Mouse (Mus musculus): ENCODE data around the gene Smco3. TPM values are rescaled to one million over a fixed set of nuclear protein-coding genes. Genes with fewer than 3 reads are reported as not detected.

Smco3 gene
- total RNA-seq, 2 experiments from 2014 or later: 4.0 to 4.8 TPM

DNA sequence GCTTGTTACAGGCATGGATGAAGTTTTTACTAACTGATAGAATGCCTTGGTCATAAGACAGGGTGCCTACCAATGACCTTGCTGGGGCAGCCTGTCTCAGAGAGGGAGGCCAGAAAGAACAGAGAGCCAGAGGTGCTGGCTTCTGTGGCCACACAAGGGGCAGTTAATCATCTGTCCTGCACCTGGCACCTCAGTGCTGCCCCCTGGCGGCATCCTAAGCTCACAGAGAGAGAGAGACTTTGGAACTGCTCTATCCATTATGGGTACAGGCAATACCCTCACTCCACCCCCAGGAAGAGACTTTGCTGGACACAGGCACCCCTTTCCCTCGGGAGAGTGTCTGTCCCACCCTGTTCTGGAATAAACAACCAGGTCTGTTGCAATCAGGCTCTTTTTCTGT, 12.5 kb upstream of the Smco3 start:
- no peak for DNase-seq (ENCODE audit: low spot score in 2 of 2)

GRCm38 (mm10) chr6:136847267-136847666, 12.0 kb upstream of the Smco3 start:
- no peak for DNase-seq (ENCODE audit: low spot score in 2 of 2)

DNA sequence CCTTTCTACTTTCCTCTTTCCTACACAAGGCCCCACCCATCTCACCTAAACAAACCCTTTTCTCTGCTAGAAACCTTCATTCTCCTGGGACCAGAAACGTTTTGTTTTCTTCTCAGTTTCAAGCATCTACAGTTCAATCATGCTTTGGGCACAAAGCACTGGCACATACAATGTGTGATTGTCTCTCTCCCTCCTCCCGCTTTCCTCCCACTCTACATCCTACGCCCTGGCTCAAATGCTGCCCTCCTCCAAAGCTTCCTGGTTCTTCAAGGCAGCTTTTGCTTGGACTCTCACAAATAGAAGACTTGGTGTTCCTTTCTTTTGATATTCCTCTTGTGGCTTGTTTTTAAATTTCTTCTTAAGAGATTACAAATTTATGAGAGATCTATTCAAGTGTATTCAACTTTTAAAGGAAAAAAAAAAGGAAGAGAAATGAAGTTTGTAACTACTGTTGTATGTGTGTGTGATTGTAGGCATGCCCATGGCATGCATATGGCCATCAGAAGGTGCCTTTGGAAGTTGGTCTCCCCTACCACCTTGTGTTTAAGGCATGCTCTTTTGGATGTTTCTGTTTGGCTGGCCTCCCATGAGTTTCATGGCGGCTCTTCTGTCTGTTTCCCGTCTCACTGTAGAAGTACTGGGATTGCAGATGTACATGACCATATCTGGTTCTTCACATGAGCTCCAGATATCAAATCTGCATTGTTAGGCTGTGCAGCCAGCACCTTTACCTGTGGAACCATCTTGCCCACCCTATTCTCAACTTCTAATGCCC, 10.6 kb upstream of the Smco3 start:
- DNase-seq (ENCODE audit: low spot score in 2 of 2): no peak

DNA sequence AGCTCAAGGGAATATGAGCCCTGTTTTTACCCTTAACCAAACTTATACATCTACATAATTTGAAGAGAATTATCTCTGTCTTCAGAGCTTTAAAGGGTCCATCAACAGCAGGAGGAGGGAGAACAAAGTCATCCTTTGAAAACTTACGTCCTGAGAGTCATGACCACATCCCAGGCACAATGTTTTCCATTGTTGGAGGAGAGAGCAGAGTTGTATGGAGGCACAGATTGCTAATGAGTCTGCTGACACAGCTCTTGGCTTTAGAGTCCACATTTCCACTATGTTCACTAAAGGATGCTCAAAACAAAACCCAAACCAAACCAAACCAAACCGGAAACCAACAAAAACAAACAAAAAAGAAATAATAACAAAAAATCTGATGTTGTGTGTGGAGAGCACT, 9.7 kb upstream of the Smco3 start:
- DNase-seq (ENCODE audit: low spot score in 2 of 2): no peak

- DNase-seq (ENCODE audit: low spot score in 2 of 2): no peak
Observed at GRCm38 (mm10) chr6:136837323-136837722, 2.1 kb upstream of the Smco3 start.

GRCm38 (mm10) chr6:136831712-136832111, 3.5 kb downstream of the Smco3 start:
- no peak for DNase-seq (ENCODE audit: low spot score in 2 of 2)

DNA sequence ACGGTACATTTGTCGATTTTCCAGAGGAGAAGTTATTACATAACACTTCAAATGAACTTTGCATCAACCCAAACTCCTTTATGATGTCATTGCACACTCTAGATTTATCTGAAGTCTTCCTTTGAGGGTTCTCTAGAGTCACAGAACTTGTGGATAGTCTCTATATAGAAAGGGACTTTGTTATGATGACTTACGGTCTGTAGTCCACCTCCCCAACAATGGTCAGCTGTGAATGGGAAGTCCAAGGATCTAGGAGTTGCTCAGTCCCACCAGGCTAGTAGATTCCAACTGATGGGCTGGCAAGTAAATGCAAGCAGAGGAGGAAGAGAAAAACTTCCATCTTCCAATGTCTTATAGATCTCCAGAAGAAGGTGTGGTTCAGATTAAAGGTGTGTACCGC, 6.6 kb downstream of the Smco3 start:
- DNase-seq (ENCODE audit: low spot score in 2 of 2): no peak

GRCm38 (mm10) chr6:136827881-136828561, 7.2 kb downstream of the Smco3 start, which contains the start of gene Wbp11:
TSS of gene Wbp11 (minus strand) at chr6:136828233.
- DNase-seq (ENCODE audit: low spot score in 2 of 2): peak; percentile 94 to 99

- DNase-seq (ENCODE audit: low spot score in 2 of 2): no peak
Observed at GRCm38 (mm10) chr6:136827516-136827880, 7.8 kb downstream of the Smco3 start, which contains the start of gene BC049715. TSS of gene BC049715 (plus strand) at chr6:136827626.

- DNase-seq (ENCODE audit: low spot score in 2 of 2): no peak
Observed at GRCm38 (mm10) chr6:136827116-136827515, 8.1 kb downstream of the Smco3 start.

DNA sequence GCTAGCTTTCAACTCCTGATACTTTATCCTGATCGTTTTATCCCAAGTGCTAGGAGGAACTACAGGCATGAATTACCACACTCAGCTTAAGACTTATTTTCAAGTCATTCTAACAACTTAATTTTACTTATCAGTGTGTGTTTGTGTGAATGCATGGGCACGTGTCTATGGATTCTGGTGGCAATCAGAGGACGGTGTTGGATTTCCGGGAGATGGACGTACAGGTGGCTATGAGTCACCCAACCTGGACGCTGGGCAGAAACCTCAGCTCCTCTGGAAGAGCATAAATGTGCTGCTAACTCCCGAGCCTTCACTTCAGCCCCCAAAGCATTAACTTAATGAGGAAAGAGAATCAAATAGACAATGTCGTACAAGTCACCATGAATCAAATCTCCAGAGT, 10.3 kb downstream of the Smco3 start:
- no peak for DNase-seq (ENCODE audit: low spot score in 2 of 2)

- DNase-seq (ENCODE audit: low spot score in 2 of 2): no peak
Observed at GRCm38 (mm10) chr6:136821086-136821485, 14.2 kb downstream of the Smco3 start.

GRCm38 (mm10) chr6:136820381-136820780, 14.9 kb downstream of the Smco3 start:
- DNase-seq (ENCODE audit: low spot score in 2 of 2): no peak

GRCm38 (mm10) chr6:136817549-136817948, 17.7 kb downstream of the Smco3 start:
- peak; percentile 61 to 88 for DNase-seq (ENCODE audit: low spot score in 2 of 2)

DNA sequence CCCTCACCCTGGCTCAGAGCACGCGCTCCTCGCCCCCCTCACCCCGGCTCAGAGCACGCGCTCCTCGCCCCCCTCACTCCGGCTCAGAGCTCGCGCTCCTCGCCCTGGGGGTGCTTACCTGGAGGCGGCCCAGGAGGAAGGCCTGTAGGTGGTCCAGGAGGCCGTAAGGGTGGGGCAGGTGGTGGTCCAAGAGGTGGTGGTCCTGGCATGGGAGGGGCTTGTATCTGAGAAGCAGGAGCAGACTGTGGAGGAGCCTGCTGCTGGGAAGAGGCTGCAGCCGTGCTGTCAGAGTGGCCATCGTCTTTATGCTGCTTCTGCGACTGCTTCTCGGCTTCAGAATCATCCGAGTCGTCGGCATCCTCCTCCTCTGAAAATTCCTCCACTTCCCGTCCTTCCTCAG, 18.4 kb downstream of the Smco3 start:
- DNase-seq (ENCODE audit: low spot score in 2 of 2): no peak

DNA sequence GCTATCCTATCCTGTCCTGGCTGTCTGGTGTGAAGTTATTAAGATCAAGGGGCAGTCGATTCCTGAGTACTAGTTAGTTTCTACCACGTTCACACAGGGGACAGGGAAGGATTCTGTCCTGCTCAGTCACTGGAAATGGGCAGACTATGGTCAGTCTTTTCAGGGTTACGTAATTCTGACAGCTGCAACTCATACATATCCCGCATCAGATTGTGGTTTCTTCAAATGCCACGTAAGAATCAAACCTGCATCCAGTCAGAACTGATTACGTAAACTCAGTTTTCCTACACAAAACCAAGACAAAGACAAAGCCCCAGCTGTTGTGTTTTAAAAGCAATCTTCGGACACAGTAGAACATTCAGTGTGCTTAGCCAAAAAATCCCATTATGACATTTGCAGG, 19.9 kb downstream of the Smco3 start:
- no peak for DNase-seq (ENCODE audit: low spot score in 2 of 2)

DNA sequence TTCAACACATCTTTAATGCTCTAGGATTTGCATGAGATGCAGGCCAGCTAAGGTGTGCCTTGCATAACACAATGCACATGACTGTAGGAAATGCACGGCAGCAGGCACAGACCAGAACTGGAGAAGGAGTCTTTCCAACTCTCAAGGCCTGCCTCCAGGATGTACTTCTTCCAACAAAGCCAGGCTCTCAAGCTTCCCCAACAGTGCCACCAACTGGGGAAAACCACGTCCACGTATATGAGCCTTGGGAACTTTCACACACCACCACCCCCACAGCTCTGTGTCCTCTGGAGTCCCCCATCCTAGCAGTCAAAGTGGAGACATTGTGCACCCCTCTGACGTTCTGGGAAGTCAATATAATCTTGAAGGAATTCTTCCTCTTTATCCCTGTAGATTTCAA, 22.1 kb downstream of the Smco3 start:
- DNase-seq (ENCODE audit: low spot score in 2 of 2): no peak

DNA sequence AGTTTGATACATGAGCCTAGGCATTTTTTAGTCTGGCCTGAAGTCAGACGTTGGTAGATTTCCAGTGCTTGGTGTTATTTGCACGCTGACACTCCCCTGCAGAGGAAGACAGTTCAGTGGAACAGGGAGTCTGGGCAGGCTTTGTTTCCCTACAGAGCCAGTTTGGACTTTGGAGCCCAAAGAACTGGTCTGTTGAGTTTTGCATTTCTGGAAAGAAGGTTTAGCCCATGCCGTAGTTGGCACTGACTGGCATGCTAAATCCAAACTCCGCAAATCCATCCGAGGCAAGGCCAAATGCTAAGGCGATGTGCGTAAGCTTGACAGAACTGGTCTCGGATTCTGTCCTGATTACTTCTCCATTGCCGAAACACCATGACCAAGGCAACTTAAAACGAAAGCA, 24.1 kb downstream of the Smco3 start:
- DNase-seq (ENCODE audit: low spot score in 2 of 2): no peak

DNA sequence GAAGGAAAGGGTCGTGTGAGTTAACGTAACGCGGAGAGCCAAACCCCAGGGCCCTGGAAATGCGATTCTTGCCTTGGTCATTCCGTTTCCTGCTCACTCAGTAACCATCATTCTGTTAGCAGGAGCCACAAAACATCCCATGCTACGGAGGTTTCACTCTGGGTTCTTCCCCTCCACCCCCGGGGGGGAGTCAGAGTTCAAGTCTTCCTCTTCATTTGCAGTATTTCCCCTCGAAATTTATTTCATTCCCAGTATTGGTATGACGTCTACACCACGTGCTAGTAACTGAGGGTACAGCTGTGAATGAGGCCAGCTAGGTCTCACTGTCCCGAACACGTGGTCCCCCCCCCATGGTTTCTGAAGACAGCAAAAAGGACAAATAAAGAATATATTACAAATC, 25.6 kb downstream of the Smco3 start:
- DNase-seq (ENCODE audit: low spot score in 2 of 2): no peak

GRCm38 (mm10) chr6:136809077-136809476, 26.2 kb downstream of the Smco3 start:
- no peak for DNase-seq (ENCODE audit: low spot score in 2 of 2)

DNA sequence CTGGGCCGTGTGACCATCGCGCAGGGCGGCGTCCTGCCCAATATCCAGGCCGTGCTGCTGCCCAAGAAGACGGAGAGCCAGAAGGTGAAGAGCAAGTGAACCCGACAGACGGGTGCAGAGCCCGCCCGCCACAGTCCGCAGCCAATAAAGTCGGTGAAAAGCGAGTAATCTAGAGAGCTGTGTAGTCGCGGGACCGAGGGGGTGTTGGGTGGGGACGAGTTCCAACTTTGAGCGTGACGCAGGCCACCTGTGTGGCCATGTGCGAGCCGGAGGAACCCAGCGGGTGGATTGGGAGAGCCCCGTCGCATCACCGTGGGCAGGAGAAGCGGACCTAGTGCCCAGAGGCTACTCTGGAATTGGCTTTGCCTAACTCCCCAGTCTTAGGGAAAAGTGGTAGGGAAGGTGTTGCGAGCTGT, 26.6 kb downstream of the Smco3 start:
- peak in 1 of 2 experiments; percentile 37 for DNase-seq (ENCODE audit: low spot score in 2 of 2)

- DNase-seq (ENCODE audit: low spot score in 2 of 2): peak; percentile 99
Observed at GRCm38 (mm10) chr6:136808014-136808417, 27.2 kb downstream of the Smco3 start, which contains the start of gene H2afj. TSS of gene H2afj (plus strand) at chr6:136808244.

All from layer of hippocampus, postnatal 14 days (tissue).